Mouse (Mus musculus) embryo, embryonic 10.5 days (tissue): ENCODE results near the gene Zfp281.

ENCODE experiments used
- DNase-seq: peaks from one replicate; pipeline ENCODE4 v3.0.0-alpha.2; 2015; ENCODE audit warnings: low spot score

Zfp281 gene

DNA sequence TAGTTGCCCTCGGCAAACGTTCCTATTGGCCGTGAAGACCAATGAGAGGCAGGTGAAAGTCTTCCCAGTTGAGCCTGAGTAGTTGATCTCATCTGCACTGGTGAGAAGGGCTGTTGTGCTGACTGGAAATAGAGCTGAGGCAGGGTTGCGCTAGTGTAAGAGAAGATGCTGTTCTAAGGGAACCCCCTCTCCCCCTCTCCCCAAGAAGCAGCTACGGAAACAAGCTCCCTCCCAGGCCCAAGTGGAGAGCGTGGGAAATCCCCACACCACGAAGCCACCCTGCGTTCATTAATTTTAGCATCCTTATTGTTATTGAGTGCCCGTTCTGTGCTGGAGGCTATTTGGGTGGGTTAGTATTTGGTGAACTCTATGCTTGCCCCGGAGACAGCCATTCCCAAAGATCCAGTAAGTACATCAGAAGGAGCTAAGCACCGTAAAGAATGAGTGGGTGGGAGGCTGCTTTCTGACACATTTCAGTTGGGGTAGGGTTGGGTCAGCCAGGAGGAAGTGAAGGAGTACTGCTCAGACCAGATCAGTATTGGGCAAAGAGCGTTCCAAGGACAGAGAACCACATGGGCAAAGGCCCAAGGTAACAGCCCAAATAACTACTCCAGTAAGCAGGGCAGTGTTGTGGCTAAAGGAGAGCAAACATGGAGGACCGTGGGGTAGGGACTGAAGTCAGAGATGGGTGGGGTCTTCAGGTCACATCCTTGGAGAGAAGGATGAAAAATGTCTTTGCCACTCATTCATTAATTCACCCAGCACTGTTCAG lies 33.9 kb downstream of the Zfp281 start:
- no peak for DNase-seq

DNA sequence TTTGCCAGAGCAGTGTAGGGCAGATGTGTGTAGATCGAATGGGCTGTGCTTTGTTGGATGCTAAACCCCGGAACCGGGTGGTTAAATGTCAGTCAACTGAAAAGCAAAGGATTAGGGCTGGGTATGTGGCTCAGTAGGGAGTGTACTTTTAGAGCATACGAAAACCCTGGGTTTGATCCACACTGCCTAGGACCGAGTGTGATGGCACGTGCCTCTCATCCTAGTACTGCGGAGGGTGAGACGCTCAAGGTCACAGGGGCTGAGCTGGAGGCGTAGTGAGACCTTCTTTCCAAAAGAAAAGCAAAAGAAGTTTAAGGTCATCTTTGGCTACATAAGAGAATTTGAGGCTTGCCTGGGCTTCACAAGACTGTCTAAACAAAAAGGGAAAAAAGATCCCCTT lies 34.6 kb downstream of the Zfp281 start:
- no peak for DNase-seq

DNA sequence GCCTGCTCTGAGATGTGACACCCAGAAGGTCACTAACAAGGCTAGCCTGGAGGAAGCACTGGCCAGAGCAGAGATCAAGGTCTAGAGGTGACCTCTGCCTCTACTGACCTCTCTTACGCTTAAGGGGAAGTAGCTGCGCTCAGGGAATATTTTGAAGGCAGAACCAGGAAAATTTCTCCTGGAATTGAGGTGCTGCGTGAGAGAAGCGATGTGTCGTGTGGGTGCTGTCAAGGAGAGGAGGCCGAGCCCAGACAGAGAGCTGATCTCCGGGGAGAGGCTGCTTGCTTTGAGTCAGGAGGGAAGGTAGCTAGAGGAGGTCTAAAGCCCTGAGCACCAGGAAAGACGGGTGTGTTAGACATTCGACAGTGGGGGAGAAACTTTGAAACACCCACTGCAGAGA lies 35.2 kb downstream of the Zfp281 start:
- no peak for DNase-seq

DNA sequence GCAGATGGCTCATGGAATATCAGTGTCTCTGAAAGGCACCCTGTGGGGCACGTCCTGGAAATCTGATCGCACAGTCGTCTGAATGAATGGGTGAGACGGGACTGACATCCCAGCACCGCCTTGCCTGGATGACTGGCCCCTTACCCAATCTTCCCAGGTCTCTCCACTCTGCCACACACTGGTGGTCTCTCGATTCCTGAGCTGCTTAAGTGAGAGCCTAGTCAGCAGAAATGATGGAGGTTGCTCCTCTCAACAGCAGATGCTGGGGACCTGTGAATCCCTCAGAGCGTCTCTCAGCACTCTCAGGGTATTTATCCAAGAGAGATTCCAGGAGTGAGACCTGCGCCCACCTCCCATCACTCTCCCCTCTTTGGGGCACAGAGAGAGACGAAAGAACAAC lies 36.8 kb downstream of the Zfp281 start:
- no peak for DNase-seq

DNA sequence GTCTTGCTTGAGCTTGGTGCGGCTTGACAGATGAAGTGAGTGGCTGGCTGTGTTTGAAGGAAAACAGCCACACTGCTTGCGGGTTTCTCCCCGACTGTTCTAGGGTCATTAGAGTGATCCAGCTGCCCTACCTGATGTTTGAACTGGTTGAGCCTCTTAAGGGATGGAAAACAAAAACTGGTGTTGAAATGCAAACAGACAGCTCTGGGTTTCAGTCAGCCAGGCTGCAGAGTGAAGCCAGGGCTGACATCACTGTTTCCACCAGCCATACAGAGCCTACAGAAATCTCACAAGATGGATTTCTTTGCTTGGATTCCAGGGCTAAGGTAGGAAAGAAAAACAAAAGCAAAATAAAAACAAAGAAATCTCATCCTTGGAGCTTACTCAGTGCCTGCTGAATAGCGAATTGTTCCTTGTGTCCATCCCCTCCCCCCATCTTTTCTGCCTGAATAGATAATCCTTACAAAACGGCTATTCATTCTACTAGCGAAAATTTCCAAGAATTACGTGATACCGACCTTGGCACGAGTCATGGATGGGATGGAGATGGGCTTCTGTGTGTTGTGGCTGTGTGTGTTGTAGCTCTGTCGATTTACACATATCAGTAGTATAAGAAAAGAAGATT lies 37.4 kb downstream of the Zfp281 start:
- peak; percentile 68 for DNase-seq

DNA sequence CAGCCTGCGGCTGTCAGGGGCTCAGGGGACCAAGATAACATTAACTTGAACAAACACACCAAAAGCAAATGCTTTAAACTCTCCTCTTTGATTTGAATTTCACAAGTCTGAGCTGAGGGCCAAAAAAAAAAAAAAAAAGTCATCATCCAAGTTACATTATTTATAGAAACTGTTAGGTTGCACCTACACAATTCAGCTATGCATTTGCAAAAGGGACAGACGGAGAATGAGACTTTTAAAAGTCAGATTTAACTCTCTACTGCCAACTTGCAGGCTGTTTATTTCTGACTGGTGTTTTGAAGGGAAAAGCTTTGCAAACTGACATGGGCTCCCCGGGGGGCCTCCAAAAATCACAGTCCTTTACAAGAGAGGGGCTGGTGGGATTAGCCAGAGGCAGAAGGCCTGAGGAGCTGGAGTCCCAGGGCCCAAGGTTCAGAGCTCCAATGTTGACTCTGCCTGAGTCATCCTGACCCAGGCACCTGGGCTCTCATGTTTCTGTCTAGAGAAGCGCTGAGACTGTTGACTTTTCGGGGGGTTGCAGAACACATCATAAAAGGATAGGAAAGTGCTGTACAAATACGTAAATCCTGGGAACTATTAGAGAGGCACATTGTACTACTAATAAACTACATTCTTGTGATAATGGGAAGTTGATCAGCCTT lies 40.4 kb downstream of the Zfp281 start:
- no peak for DNase-seq

DNA sequence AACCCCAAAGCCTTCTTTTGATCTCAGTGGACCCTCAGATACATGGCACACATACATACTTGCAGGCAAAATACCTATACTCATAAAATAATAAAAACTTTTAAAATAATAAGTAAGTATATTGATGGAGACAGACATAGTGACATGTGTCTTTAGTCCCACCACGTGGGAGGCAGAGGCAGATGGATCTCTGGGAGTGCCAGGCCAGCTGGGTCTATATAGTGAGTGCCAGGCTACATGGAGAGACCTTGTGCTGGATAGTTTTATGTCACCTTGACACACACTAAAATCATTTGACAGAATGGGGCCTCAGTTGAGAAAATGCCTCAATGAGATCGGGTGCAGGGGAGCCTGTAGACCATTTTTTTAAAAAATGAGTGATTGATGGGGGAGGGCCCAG lies 41.8 kb downstream of the Zfp281 start:
- DNase-seq: no peak

DNA sequence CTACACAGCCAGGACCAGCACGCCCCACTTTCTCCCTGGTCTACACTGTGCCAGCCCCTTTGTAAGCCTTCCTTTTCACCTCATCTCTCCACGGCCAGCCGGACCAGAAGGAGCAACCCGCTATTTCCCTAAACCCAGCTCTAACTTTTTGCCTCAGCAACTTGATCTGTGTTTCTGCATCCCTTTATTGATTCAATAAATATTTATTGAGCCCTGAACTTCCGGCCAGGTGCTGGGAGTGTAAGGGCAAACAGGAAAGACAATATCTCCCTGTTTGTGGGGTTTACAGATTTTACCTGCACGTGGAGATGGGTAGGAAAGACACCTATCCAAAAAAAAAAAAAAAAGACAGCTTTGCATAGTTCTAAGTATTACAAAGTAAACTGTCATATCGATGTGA lies 45.2 kb downstream of the Zfp281 start:
- no peak for DNase-seq

DNA sequence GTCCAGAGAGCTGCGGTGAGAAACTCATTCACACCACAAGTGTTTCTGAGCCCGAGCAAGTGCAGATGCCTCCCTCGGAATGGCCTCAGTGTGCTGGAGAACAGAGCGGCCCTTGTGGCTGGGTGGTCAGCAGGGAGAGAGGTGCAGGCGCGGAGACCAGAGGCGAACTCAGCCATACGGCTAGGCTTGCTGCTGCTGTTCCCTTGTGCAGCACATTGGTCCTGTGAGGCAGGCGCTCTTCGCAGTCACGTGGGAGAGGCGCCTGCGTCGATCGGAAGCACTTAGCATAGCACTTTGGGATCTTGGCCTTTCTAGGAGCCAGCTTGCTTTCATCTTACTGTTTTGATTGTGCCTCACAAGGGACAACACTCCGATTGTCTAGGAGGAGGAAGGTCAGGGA lies 45.7 kb downstream of the Zfp281 start:
- peak; percentile 52 for DNase-seq

DNA sequence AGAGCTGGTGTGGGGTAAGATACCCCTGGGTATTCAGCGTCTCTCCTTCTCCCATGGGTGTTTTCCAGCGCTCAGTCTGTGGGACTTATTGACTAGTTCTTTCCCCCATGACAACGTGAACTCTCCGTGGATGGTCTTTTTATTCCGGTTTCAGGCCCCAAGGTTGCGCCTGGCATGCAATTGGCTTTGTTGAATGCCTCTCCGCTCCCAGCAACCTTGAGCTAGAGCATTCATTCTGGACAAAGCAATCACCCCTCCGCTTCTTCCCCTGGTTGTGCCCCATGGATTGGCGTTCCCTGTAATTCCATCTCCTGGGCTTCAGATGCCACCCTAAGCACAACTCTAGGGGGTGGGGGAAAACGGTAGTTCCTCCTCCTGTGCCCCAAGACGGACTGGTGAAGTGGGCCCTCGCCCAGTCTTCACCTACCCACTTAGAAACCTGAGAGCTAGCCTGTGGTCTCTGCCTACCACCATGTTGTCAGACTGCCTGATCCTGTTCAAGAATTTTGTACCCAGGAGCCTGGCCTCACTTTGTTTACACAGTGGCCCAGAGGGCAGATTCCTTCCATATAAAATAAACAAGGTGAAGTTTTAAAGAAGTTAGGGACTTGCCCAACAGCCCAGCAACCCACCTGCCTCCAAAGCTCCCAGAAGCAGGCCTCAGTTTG lies 47.2 kb downstream of the Zfp281 start:
- no peak for DNase-seq

DNA sequence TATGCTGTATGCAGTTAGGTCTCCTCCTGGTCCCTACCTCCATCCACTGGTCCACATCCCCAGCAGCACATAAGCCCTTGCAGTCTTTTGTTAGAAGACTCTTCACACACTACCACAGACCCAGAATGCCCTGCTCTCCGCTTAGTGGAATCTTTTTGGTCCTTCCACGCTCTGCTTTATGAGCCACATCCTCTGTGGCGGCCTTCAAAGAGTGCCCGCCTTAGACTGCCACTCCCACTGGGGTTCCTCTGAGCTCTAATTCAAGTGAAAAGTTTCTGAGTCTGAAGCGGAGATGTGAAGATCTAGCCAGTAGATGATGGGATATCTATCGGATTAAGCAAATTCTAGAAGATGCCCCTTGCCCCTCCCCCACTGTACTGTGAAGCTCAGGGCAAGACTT lies 47.9 kb downstream of the Zfp281 start:
- DNase-seq: no peak

DNA sequence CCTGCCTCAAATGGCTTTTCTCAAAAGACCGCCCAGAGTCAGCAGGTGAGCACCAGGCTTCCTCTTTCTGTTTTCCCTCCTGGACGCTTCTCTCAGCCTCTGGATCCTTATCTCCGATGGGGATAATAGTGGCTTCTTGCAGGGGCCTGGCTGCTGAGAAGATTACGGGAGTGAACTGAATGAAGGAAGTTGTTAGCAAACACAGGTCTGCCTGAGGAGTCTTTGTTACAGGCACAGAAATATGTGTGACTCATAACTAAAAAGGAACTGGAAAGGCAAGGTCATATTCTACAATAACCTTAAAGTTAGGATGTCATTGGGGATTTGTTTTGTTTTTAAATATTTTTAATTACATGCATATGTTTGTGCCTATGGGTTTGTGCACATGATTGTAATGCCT lies 48.6 kb downstream of the Zfp281 start:
- DNase-seq: no peak

DNA sequence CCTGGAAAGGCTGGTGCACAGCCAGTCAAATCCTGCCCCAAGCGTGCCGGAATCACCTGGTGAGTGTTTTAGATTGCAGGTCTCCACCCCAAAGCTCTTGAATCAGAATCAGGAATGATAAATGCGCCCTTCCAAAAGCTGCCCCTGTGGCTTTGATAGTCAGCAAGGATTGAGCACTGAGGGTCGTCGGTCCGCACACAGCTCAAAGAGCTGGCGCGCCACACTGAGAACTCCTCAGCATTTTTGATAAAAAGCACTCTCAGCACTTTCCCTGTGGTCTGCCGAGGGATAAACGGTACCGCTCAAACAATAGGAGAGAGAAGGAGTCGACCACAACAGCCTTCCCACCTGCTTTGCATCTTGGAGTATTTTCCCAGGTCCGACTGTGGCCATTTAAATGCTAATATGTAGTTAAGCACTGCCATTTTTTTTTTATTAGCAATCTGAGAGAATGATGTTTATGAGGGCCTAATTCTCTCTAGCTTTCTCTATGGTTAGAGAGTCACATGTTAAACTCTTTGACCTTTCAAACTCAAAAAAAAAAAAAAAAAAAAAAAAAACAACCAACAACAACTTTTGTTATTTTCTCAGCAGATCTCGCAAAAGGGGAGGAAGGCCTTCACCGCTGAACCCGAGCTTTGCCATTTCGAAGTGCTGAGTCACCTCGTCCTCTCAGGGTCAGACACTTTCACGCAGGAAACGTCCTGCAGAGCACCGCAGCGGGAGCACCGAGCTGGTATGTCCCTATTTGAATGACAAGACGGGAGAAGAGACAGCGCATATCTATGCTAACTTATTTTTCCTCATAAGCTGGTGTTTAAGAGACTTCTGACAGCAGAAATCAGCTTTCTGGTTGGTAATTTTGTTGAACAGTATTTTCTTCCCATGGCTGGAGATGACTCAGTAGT lies 50.1 kb downstream of the Zfp281 start:
- DNase-seq: peak; percentile 46

DNA sequence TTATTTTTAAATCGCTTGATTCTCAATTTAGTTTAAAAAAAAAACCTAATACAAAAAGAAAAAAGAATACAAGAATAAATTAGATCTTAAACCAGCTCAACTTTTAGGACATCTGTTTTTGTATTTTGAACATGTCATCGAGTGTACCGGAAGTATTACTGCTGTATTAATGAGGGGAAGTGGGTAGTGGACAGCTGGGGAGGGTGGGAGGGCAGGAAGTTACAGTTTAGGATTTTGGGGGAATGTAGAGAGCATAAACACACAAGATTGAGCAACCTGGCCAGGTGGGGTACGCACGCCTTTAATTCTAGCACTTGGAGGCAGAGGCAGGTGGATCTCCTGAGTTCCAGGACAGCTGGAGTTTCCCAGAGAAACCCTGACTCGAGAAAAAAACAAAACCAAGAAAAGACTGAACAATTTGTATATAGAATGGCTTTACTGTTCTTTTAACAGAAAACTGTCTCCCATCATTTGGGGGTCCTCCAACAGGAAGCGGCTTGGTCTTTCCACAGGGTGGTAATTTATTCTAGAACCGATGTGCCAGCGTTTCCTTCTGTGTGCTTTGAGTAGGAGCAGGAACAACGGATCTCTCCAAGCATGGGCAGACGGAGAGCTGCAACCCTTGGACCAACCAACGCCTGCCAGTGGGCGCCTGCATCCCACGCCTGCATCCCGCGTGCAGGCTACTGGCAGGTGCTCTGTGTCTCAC lies 51.2 kb downstream of the Zfp281 start:
- DNase-seq: no peak

DNA sequence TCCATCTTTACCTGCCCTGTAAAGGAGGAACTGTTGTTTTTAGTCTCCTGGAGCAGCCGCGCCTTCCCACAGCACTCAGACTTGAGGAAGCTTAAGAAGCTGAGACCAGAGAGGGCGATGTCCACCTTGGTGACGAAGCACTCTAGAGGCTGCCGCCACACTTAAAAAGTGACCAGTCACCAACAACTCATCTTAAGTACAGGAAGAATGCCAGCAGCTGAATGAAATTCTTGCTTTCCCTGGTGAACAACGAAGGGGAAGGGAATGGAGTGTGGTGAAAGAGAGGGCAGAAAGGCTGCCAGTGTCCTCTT lies 51.7 kb downstream of the Zfp281 start:
- no peak for DNase-seq

DNA sequence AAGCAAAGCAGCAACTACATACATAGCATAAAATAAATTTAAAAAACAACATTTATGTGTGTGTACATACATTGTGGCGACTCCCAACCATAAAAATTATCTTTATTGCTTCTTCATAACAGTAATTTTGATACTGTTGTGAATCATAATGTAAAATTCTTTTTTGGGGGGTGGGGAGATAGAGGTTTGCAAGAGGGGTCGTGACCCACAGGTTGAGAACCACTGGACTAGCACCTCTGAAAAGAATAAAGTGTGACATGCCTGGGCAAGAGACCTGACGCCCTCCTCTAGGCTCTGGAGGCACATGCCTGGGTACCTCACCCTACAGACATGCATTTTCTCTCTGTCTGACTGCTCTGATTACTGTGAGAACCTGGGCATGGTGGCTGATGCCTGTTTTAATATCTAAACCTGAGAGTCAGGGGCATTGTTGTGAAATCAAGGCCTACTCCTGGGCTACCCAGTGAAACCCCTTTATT lies 53.2 kb downstream of the Zfp281 start:
- no peak for DNase-seq

DNA sequence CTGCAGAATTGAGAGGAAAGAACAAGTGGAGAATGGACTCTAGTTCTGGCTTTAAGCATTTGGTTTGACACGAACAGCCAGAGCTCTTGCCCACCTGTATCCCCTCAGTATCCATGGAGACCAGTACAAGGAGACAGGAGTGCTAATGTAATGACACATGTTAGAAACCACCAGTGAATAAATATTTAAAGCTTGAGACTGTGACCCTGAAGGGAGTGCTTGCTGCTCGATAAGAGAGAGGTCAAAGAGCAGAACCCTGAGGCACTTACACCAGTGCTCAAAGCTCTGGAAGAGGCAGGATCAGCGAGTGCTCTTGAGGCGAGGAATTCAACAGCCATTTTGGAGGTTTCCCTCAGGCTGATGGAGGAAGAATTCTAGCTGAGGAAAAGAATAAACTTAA lies 54.1 kb downstream of the Zfp281 start:
- DNase-seq: no peak
